Mouse (Mus musculus): ENCODE measurements at regions not wholly inside any gene's neighbourhood (a gene's known extent, or its start where the extent isn't known, plus 50 kb on each side); places are given as distances from the start of the nearest gene placed in this dataset.

DNA sequence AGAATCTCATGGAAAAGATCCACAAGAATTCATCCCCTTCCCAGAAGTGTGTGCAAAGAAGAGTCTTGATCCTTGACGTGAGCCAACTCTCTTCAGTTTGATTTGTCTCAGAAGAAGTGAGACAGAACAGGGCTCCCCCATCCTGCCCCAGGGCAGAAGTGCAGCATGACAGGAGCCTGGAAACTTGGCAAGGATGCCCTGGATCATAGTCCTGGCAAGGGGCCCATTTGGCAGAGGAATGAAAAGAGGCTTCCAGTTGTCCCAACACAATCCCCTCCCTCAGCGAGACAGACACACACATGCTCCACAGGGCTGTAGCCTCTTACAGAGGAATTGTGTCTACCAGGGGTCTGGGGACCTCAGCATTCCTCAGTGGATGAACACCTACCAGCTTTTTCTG is 102.7 kb downstream of the Ptpn20 start:
- Histone ChIP-seq H3K9ac (replicated peaks; ENCODE audit: low read depth, low read length) (no peak overlapping the region), H3K4me2 (replicated peaks; ENCODE audit: low read depth, low read length) (no peak overlapping the region), H3K4me1 (ENCODE audit: control insufficient read depth, insufficient read depth, low read length) (peaks cover 7% of the 10 kb centered on the region), H3K27ac (ENCODE audit: low read length) (no peak overlapping the region), H3K27me3 (ENCODE audit: control insufficient read depth, insufficient read depth, low read length) (no peaks in the 10 kb centered on the region), H3K9me3 (ENCODE audit: control insufficient read depth, low read depth, low read length) (no peaks in the 10 kb centered on the region), H3K4me3 (ENCODE audit: low read depth, low read length) (no peak overlapping the region), H3K36me3 (ENCODE audit: control insufficient read depth, insufficient read depth, low read length) (no peaks in the 10 kb centered on the region)
- ATAC-seq (ENCODE audit: insufficient number of reproducible peaks, insufficient read depth, low FRiP score, low read depth), result peak; percentile 24; the same call in 1 of the 2 replicates
- 33% methylated on average over 2 of the region's 2 CpGs for WGBS

DNA sequence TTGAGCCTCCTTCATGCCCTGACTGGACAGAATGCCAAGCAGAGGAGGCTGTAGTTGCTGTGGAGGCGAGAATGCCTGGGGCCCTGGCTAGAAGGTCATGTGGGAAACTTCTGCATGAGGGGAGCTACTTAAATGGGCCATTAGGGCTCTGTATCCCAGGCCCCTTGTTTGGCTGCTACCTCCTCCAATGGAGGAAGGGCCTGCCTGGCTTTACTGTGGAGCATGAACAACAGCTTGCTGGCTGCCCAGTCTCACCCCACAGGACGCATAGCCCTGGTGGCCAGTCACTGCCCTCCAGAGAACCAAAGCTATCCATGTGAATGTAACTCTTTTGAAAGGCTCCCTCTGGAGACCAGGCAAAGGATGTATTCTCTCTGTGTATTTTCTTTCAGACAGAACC is 105.2 kb downstream of the Ptpn20 start:
- H3K4me3 ChIP-seq (ENCODE audit: low read depth, low read length), result no peak overlapping the region
- 75% methylated on average over 2 of the region's 2 CpGs for WGBS
- no peaks in the 10 kb centered on the region for H3K36me3 ChIP-seq (ENCODE audit: control insufficient read depth, insufficient read depth, low read length)
- H3K4me1 ChIP-seq (ENCODE audit: control insufficient read depth, insufficient read depth, low read length), result no peaks in the 10 kb centered on the region
- no peaks in the 10 kb centered on the region for H3K9me3 ChIP-seq (ENCODE audit: control insufficient read depth, low read depth, low read length)
- H3K27me3 ChIP-seq (ENCODE audit: control insufficient read depth, insufficient read depth, low read length), result no peaks in the 10 kb centered on the region
- H3K9ac ChIP-seq (replicated peaks; ENCODE audit: low read depth, low read length), result no peak overlapping the region
- no peak overlapping the region for H3K4me2 ChIP-seq (replicated peaks; ENCODE audit: low read depth, low read length)
- no peak for ATAC-seq (ENCODE audit: insufficient number of reproducible peaks, insufficient read depth, low FRiP score, low read depth)
- no peak overlapping the region for H3K27ac ChIP-seq (ENCODE audit: low read length)

DNA sequence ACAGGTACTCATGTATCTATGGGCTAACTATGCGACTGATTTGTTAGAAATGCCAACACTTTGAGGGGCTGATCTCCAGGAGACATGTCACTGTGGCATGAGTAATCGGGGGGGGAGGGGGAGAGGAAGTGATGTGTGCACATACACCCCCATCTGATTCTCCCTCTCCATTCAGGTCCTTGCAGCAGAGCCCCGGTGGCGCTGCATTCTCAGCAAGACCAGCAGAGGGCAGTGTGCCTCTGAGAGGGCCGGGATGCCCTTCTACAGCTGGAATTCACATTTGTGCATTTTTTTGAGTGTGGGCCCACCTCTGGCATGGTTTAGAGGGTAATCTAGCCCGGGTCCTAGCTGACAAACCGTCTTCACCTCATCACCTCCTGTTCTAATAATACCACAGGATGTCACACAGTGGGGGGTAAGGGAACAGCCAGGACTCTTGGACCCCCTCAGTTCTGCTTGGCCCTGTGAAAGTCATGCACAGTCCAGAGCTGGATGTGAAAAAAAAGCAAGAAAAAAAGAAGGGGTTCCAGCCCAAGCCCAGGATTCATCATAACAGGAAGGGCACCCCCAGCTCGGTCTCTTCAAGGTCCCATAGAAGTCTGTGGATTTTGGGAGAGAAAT is 106.5 kb downstream of the Ptpn20 start:
- Histone ChIP-seq H3K4me1 (ENCODE audit: control insufficient read depth, insufficient read depth, low read length) (no peaks in the 10 kb centered on the region), H3K27ac (ENCODE audit: low read length) (no peak overlapping the region), H3K4me3 (ENCODE audit: low read depth, low read length) (no peak overlapping the region), H3K9me3 (ENCODE audit: control insufficient read depth, low read depth, low read length) (no peaks in the 10 kb centered on the region), H3K9ac (replicated peaks; ENCODE audit: low read depth, low read length) (no peak overlapping the region), H3K4me2 (replicated peaks; ENCODE audit: low read depth, low read length) (no peak overlapping the region), H3K36me3 (ENCODE audit: control insufficient read depth, insufficient read depth, low read length) (no peaks in the 10 kb centered on the region), H3K27me3 (ENCODE audit: control insufficient read depth, insufficient read depth, low read length) (no peaks in the 10 kb centered on the region)
- ATAC-seq (ENCODE audit: insufficient number of reproducible peaks, insufficient read depth, low FRiP score, low read depth), result peak; percentile 11; the same call in 1 of the 2 replicates
- WGBS, result 19% methylated on average over 8 of the region's 8 CpGs

DNA sequence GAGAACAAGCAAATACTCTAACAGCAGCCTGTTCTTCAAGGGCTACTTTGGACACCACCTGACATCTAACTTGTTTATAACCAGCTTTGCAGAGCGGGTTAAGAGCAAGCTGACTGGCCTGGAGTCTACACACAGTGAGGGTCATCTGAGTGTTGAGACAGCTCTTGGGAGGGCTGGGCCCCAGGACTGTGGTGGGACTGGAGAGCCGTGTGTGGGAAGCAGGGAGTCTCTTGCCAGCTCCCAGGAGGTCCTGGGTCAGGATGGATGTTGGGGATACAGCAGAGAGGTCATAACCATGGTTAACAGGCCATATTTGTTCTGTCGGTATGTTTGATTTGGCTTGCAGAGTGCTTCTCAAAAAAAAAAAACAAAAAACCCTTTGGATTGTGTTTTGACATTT is 107.8 kb downstream of the Ptpn20 start:
- H3K9me3 ChIP-seq (ENCODE audit: control insufficient read depth, low read depth, low read length), result no peaks in the 10 kb centered on the region
- H3K27me3 ChIP-seq (ENCODE audit: control insufficient read depth, insufficient read depth, low read length), result no peaks in the 10 kb centered on the region
- H3K4me1 ChIP-seq (ENCODE audit: control insufficient read depth, insufficient read depth, low read length), result no peaks in the 10 kb centered on the region
- no peak for ATAC-seq (ENCODE audit: insufficient number of reproducible peaks, insufficient read depth, low FRiP score, low read depth)
- H3K4me2 ChIP-seq (replicated peaks; ENCODE audit: low read depth, low read length), result no peak overlapping the region
- H3K9ac ChIP-seq (replicated peaks; ENCODE audit: low read depth, low read length), result no peak overlapping the region
- WGBS, result 57% methylated on average over 3 of the region's 3 CpGs
- H3K4me3 ChIP-seq (ENCODE audit: low read depth, low read length), result no peak overlapping the region
- no peaks in the 10 kb centered on the region for H3K36me3 ChIP-seq (ENCODE audit: control insufficient read depth, insufficient read depth, low read length)
- H3K27ac ChIP-seq (ENCODE audit: low read length), result no peak overlapping the region

DNA sequence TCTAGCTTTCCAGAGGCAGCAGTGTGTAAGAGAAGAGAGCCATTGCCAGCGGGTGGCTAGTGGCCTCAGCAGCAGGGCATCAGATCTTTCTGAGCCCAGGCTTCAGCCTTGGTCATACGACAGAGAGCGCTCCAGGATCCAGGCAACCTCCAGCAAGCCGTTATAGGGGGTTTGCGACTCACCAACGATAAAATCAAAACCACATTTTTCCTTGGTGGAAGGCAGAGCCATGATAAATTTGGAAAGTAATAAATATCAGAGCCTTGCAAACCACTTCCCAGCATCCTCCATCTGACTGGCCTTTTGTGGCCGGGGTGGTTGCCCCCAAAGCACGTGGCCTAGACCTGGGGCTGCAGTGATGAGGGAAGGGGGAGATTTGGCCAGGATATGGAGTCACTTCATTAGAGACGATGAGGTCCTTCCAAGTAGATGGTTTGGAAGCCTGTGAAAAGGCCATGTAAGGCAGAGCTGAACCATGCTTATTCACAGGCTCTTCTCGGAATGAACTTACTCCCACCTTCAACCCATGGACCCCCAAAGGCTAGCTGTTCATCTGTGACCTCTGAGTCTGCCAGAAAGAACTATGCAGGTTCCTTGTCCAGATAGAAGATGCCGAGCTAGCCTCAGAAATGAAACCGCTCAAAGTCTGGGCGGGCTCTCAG is 110.9 kb downstream of the Ptpn20 start:
- H3K9me3 ChIP-seq (ENCODE audit: control insufficient read depth, low read depth, low read length), result no peaks in the 10 kb centered on the region
- H3K36me3 ChIP-seq (ENCODE audit: control insufficient read depth, insufficient read depth, low read length), result no peaks in the 10 kb centered on the region
- H3K4me3 ChIP-seq (ENCODE audit: low read depth, low read length), result no peak overlapping the region
- H3K4me1 ChIP-seq (ENCODE audit: control insufficient read depth, insufficient read depth, low read length), result no peaks in the 10 kb centered on the region
- H3K27ac ChIP-seq (ENCODE audit: low read length), result no peak overlapping the region
- H3K9ac ChIP-seq (replicated peaks; ENCODE audit: low read depth, low read length), result no peak overlapping the region
- WGBS, result 85% methylated on average over 13 of the region's 13 CpGs
- no peak overlapping the region for H3K4me2 ChIP-seq (replicated peaks; ENCODE audit: low read depth, low read length)
- ATAC-seq (ENCODE audit: insufficient number of reproducible peaks, insufficient read depth, low FRiP score, low read depth), result no peak
- no peaks in the 10 kb centered on the region for H3K27me3 ChIP-seq (ENCODE audit: control insufficient read depth, insufficient read depth, low read length)

DNA sequence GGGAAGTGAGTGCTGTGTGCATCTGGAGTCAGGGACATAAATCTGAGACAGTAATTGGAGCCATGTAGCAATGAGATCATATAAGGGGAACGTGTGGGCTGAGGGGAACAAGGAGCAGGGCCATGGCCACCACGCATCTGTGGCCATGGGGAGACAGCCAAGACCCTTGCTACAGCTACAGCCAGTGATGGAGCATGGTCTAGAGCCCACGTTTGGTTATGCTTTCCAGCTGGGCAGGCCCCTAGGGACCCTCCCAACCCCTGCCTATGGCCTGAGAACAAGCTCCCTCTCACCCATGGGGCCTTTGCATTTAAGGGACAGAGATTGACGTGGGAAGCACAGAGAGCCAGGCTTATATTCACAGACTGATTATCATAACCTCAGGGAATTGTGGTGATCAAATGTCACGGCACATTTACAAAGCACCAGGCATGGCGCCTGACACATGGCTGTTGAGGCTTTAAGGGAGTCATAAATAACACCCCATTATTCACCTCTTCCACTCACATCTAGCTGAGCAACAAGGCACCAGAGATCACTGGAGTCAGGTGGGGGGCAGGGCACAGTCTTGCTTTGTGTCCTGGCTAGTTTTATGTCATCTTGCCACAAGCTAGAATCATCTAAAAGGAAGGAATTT is 118.8 kb downstream of the Ptpn20 start:
- Histone ChIP-seq H3K9me3 (ENCODE audit: control insufficient read depth, low read depth, low read length) (no peaks in the 10 kb centered on the region), H3K4me3 (ENCODE audit: low read depth, low read length) (no peak overlapping the region), H3K36me3 (ENCODE audit: control insufficient read depth, insufficient read depth, low read length) (no peaks in the 10 kb centered on the region), H3K27ac (ENCODE audit: low read length) (no peak overlapping the region), H3K4me2 (replicated peaks; ENCODE audit: low read depth, low read length) (no peak overlapping the region), H3K4me1 (ENCODE audit: control insufficient read depth, insufficient read depth, low read length) (no peaks in the 10 kb centered on the region), H3K27me3 (ENCODE audit: control insufficient read depth, insufficient read depth, low read length) (no peaks in the 10 kb centered on the region), H3K9ac (replicated peaks; ENCODE audit: low read depth, low read length) (no peak overlapping the region)
- ATAC-seq (ENCODE audit: insufficient number of reproducible peaks, insufficient read depth, low FRiP score, low read depth), result no peak
- WGBS, result 68% methylated on average over 6 of the region's 6 CpGs

DNA sequence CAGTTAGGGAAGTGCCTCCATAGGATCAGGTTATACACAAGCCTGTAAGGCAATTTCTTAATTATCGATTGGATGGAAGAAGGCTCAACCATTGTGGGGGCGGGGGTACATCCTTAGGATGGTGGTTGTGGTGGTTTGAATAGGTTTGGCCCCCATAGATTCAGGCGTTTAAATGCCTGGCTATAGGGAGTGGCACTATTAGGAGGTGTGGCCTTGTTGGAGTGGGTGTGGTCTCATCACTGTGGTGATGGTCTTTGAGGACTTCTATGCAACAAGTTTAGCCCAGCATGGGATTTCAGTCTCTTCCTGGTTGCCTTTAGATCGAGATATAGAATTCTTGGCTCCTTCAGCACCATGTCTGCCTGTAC is 119.3 kb downstream of the Ptpn20 start:
- Histone ChIP-seq H3K9me3 (ENCODE audit: control insufficient read depth, low read depth, low read length) (no peaks in the 10 kb centered on the region), H3K4me2 (replicated peaks; ENCODE audit: low read depth, low read length) (no peak overlapping the region), H3K27ac (ENCODE audit: low read length) (no peak overlapping the region), H3K27me3 (ENCODE audit: control insufficient read depth, insufficient read depth, low read length) (no peaks in the 10 kb centered on the region), H3K4me3 (ENCODE audit: low read depth, low read length) (no peak overlapping the region), H3K36me3 (ENCODE audit: control insufficient read depth, insufficient read depth, low read length) (no peaks in the 10 kb centered on the region), H3K9ac (replicated peaks; ENCODE audit: low read depth, low read length) (no peak overlapping the region), H3K4me1 (ENCODE audit: control insufficient read depth, insufficient read depth, low read length) (no peaks in the 10 kb centered on the region)
- no peak for ATAC-seq (ENCODE audit: insufficient number of reproducible peaks, insufficient read depth, low FRiP score, low read depth)
- WGBS, result 76% methylated on average over 4 of the region's 4 CpGs

DNA sequence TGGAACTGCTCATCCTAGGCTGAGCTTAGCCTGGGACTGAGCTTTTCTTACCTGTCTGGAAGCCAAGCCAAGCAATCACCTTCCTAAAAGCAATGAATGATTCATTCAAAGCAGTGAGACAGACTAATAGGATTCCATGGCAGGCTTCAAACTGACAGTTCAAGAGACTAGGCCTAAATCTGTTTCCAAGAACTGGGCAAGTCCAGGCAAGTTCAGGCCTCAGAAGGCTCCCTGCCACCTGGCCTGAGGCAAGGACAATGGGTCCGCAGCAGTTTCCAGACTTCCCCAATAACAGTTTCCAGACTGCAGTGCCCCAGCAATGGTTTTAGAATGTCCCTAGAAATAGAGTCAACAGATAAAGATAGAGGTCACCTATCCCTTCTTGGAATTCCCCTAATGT is 123.5 kb downstream of the Ptpn20 start:
- ATAC-seq (ENCODE audit: insufficient number of reproducible peaks, insufficient read depth, low FRiP score, low read depth), result no peak
- Histone ChIP-seq H3K4me3 (ENCODE audit: low read depth, low read length) (no peak overlapping the region), H3K9me3 (ENCODE audit: control insufficient read depth, low read depth, low read length) (no peaks in the 10 kb centered on the region), H3K9ac (replicated peaks; ENCODE audit: low read depth, low read length) (no peak overlapping the region), H3K27me3 (ENCODE audit: control insufficient read depth, insufficient read depth, low read length) (no peaks in the 10 kb centered on the region), H3K36me3 (ENCODE audit: control insufficient read depth, insufficient read depth, low read length) (no peaks in the 10 kb centered on the region), H3K4me2 (replicated peaks; ENCODE audit: low read depth, low read length) (no peak overlapping the region), H3K4me1 (ENCODE audit: control insufficient read depth, insufficient read depth, low read length) (no peaks in the 10 kb centered on the region), H3K27ac (ENCODE audit: low read length) (no peak overlapping the region)
- 91% methylated on average over 1 of the region's 1 CpGs for WGBS

All from stomach, embryonic 14.5 days (tissue).